Mouse (Mus musculus) midbrain, embryonic 15.5 days (tissue): ENCODE measurements at regions not wholly inside any gene's neighbourhood (a gene's known extent, or its start where the extent isn't known, plus 50 kb on each side); places are given as distances from the start of the nearest gene placed in this dataset.
A peak's percentile ranks its signal among the peaks of the same experiment; 100 is the strongest.

Experiments used
- ATAC-seq: fragments of 200-750 bp; cut with Nextera tagmentation; replicated peaks from 2 replicates; pipeline ENCODE4 v1.8.0; 2017; ENCODE audit warnings: moderate TSS enrichment
- H3K27ac ChIP-seq: fragments of 300-500 bp; sonication (generic); 2 replicates; pipeline ENCODE4 v1.5.1; 2015; ENCODE audit warnings: mild to moderate bottlenecking, inconsistent platforms
- H3K27me3 ChIP-seq: fragments of 300-500 bp; sonication (generic); replicated peaks from 2 replicates; pipeline ENCODE4 v1.6.1; 2015; ENCODE audit warnings: inconsistent platforms
- H3K36me3 ChIP-seq: fragments of 300-500 bp; sonication (generic); replicated peaks from 2 replicates; pipeline ENCODE4 v1.6.1; 2015; ENCODE audit warnings: inconsistent platforms
- H3K4me1 ChIP-seq: fragments of 300-500 bp; sonication (generic); 2 replicates; pipeline ENCODE4 v1.6.1; 2015; ENCODE audit warnings: inconsistent platforms
- H3K4me2 ChIP-seq: fragments of 300-500 bp; sonication (generic); 2 replicates; pipeline ENCODE4 v1.6.1; 2015; ENCODE audit warnings: inconsistent platforms, mild to moderate bottlenecking, moderate library complexity
- H3K4me3 ChIP-seq: fragments of 300-500 bp; sonication (generic); 2 replicates; pipeline ENCODE4 v1.5.1; 2015; ENCODE audit warnings: mild to moderate bottlenecking, inconsistent platforms
- H3K9ac ChIP-seq: fragments of 300-500 bp; sonication (generic); 2 replicates; pipeline ENCODE4 v1.6.1; 2015; ENCODE audit warnings: mild to moderate bottlenecking, inconsistent platforms
- H3K9me3 ChIP-seq: fragments of 300-500 bp; sonication (generic); 2 replicates; pipeline ENCODE4 v1.6.1; 2016; ENCODE audit warnings: inconsistent platforms
- WGBS: fragments of 180-500 bp; shearing (Covaris S2); methylation state at CpG from one replicate; pipeline ENCODE4 v1.1.7; 2015; ENCODE audit warnings: mixed read lengths; 5-methylcytosine and 5-hydroxymethylcytosine counted together

GRCm38 (mm10) chr11:84627685-84628084 is 102.3 kb upstream of the Lhx1 start:
- H3K9me3 ChIP-seq, result no peaks in the 10 kb centered on the region
- H3K27ac ChIP-seq, result no peak overlapping the region
- no peak overlapping the region for H3K9ac ChIP-seq
- no peak overlapping the region for H3K4me3 ChIP-seq
- no peaks in the 10 kb centered on the region for H3K36me3 ChIP-seq
- 0 out of 2 replicates have a peak, but pooled peaks cover 7% of the 10 kb centered on the region for H3K4me1 ChIP-seq
- H3K27me3 ChIP-seq, result 0 out of 2 replicates have a peak, but pooled peaks cover 2% of the 10 kb centered on the region
- WGBS, result 75% methylated on average over 11 of the region's 11 CpGs
- no peak for ATAC-seq
- H3K4me2 ChIP-seq, result no peak overlapping the region

- H3K9me3 ChIP-seq, result no peaks in the 10 kb centered on the region
- no peak overlapping the region for H3K4me2 ChIP-seq
- no peak overlapping the region for H3K9ac ChIP-seq
- no peak for ATAC-seq
- H3K27me3 ChIP-seq, result no peaks in the 10 kb centered on the region
- 0 out of 2 replicates have a peak, but pooled peaks cover 7% of the 10 kb centered on the region for H3K4me1 ChIP-seq
- WGBS, result 68% methylated on average over 2 of the region's 2 CpGs
- no peak overlapping the region for H3K27ac ChIP-seq
- no peaks in the 10 kb centered on the region for H3K36me3 ChIP-seq
- H3K4me3 ChIP-seq, result no peak overlapping the region
These were observed 101.9 kb upstream of the Lhx1 start for GRCm38 (mm10) chr11:84627259-84627658.

- Histone ChIP-seq H3K4me1 (0 out of 2 replicates have a peak, but pooled peaks cover 7% of the 10 kb centered on the region), H3K27ac (no peak overlapping the region), H3K4me2 (no peak overlapping the region), H3K9ac (no peak overlapping the region), H3K4me3 (no peak overlapping the region), H3K9me3 (no peaks in the 10 kb centered on the region), H3K27me3 (no peaks in the 10 kb centered on the region), H3K36me3 (no peaks in the 10 kb centered on the region)
- 45% methylated on average over 5 of the region's 5 CpGs for WGBS
- no peak for ATAC-seq
These were observed 98.8 kb upstream of the Lhx1 start for GRCm38 (mm10) chr11:84624100-84624499.

GRCm38 (mm10) chr11:84619713-84620112 is 94.4 kb upstream of the Lhx1 start:
- ATAC-seq, result no peak
- Histone ChIP-seq H3K4me2 (no peak overlapping the region), H3K4me1 (no peaks in the 10 kb centered on the region), H3K4me3 (no peak overlapping the region), H3K27ac (no peak overlapping the region), H3K27me3 (no peaks in the 10 kb centered on the region), H3K9ac (no peak overlapping the region), H3K36me3 (no peaks in the 10 kb centered on the region), H3K9me3 (no peaks in the 10 kb centered on the region)
- WGBS, result 88% methylated on average over 4 of the region's 4 CpGs

- no peaks in the 10 kb centered on the region for H3K36me3 ChIP-seq
- 93% methylated on average over 3 of the region's 3 CpGs for WGBS
- no peaks in the 10 kb centered on the region for H3K4me1 ChIP-seq
- ATAC-seq, result no peak
- H3K4me2 ChIP-seq, result no peak overlapping the region
- H3K27ac ChIP-seq, result no peak overlapping the region
- no peak overlapping the region for H3K4me3 ChIP-seq
- no peak overlapping the region for H3K9ac ChIP-seq
- H3K27me3 ChIP-seq, result no peaks in the 10 kb centered on the region
- no peaks in the 10 kb centered on the region for H3K9me3 ChIP-seq
These were observed 93.2 kb upstream of the Lhx1 start for GRCm38 (mm10) chr11:84618576-84618975.

GRCm38 (mm10) chr11:84612982-84613720 is 87.8 kb upstream of the Lhx1 start:
- no peak overlapping the region for H3K9ac ChIP-seq
- H3K4me1 ChIP-seq, result peaks cover 5% of the 10 kb centered on the region; the same call in 1 of the 2 replicates
- 75% methylated on average over 9 of the region's 9 CpGs for WGBS
- H3K9me3 ChIP-seq, result no peaks in the 10 kb centered on the region
- H3K27me3 ChIP-seq, result no peaks in the 10 kb centered on the region
- no peaks in the 10 kb centered on the region for H3K36me3 ChIP-seq
- no peak for ATAC-seq
- no peak overlapping the region for H3K4me3 ChIP-seq
- H3K27ac ChIP-seq, result no peak overlapping the region
- H3K4me2 ChIP-seq, result no peak overlapping the region

- Histone ChIP-seq H3K27ac (no peak overlapping the region), H3K27me3 (peaks cover 5% of the 10 kb centered on the region; the same call in 1 of the 2 replicates), H3K4me1 (peaks cover 9% of the 10 kb centered on the region; the same call in 1 of the 2 replicates), H3K9me3 (no peaks in the 10 kb centered on the region), H3K9ac (no peak overlapping the region), H3K4me2 (no peak overlapping the region), H3K4me3 (no peak overlapping the region), H3K36me3 (no peaks in the 10 kb centered on the region)
- 80% methylated on average over 4 of the region's 4 CpGs for WGBS
- no peak for ATAC-seq
These were observed 86.2 kb upstream of the Lhx1 start for GRCm38 (mm10) chr11:84611625-84611879.

- no peak overlapping the region for H3K9ac ChIP-seq
- H3K4me3 ChIP-seq, result no peak overlapping the region
- no peak overlapping the region for H3K27ac ChIP-seq
- H3K4me1 ChIP-seq, result peaks cover 9% of the 10 kb centered on the region; the same call in 1 of the 2 replicates
- no peaks in the 10 kb centered on the region for H3K36me3 ChIP-seq
- no peaks in the 10 kb centered on the region for H3K9me3 ChIP-seq
- H3K4me2 ChIP-seq, result no peak overlapping the region
- H3K27me3 ChIP-seq, result peaks cover 5% of the 10 kb centered on the region; the same call in 1 of the 2 replicates
- 50% methylated on average over 7 of the region's 7 CpGs for WGBS
- ATAC-seq, result no peak
These were observed 85.7 kb upstream of the Lhx1 start for GRCm38 (mm10) chr11:84610774-84611624.

- WGBS, result 3% methylated on average over 6 of the region's 6 CpGs
- no peak overlapping the region for H3K9ac ChIP-seq
- no peak for ATAC-seq
- peaks cover 5% of the 10 kb centered on the region; the same call in 1 of the 2 replicates for H3K27me3 ChIP-seq
- H3K4me2 ChIP-seq, result no peak overlapping the region
- no peak overlapping the region for H3K4me3 ChIP-seq
- no peak overlapping the region for H3K27ac ChIP-seq
- H3K36me3 ChIP-seq, result no peaks in the 10 kb centered on the region
- no peaks in the 10 kb centered on the region for H3K9me3 ChIP-seq
- H3K4me1 ChIP-seq, result peaks cover 19% of the 10 kb centered on the region
These were observed 79.4 kb upstream of the Lhx1 start for GRCm38 (mm10) chr11:84604781-84605180.

GRCm38 (mm10) chr11:84599267-84599841 is 74.0 kb upstream of the Lhx1 start:
- Histone ChIP-seq H3K9me3 (no peaks in the 10 kb centered on the region), H3K4me3 (no peak overlapping the region), H3K9ac (no peak overlapping the region), H3K27me3 (no peaks in the 10 kb centered on the region), H3K36me3 (no peaks in the 10 kb centered on the region), H3K4me1 (peaks cover 12% of the 10 kb centered on the region), H3K4me2 (peak overlapping the region; percentile 36), H3K27ac (peak overlapping the region; percentile 32)
- WGBS, result 26% methylated on average over 15 of the region's 15 CpGs
- ATAC-seq, result peak; percentile 71

GRCm38 (mm10) chr11:84597572-84598295 is 72.4 kb upstream of the Lhx1 start:
- 87% methylated on average over 9 of the region's 9 CpGs for WGBS
- no peaks in the 10 kb centered on the region for H3K27me3 ChIP-seq
- no peak overlapping the region for H3K27ac ChIP-seq
- no peak overlapping the region for H3K4me3 ChIP-seq
- no peak overlapping the region for H3K4me2 ChIP-seq
- no peak for ATAC-seq
- peaks cover 8% of the 10 kb centered on the region for H3K4me1 ChIP-seq
- H3K9me3 ChIP-seq, result no peaks in the 10 kb centered on the region
- H3K9ac ChIP-seq, result no peak overlapping the region
- no peaks in the 10 kb centered on the region for H3K36me3 ChIP-seq
